Mouse (Mus musculus) central nervous system, embryonic 14 days (tissue): ENCODE results near the gene Rilp. TPM values are rescaled to one million over a fixed set of nuclear protein-coding genes. Genes with fewer than 3 reads are reported as not detected.

Experiments used
- polyA plus RNA-seq: library from polyadenylated mRNA; depleted of rRNA; stranded (reverse); fragments of >200 nt; gene quantifications from 2 replicates; pipeline ENCODE4 v1.2.3, GENCODE M21; 2012; rRNA removed

Gene Rilp
- polyA plus RNA-seq, result 1.3 and 1.6 TPM in 2 replicates

DNA sequence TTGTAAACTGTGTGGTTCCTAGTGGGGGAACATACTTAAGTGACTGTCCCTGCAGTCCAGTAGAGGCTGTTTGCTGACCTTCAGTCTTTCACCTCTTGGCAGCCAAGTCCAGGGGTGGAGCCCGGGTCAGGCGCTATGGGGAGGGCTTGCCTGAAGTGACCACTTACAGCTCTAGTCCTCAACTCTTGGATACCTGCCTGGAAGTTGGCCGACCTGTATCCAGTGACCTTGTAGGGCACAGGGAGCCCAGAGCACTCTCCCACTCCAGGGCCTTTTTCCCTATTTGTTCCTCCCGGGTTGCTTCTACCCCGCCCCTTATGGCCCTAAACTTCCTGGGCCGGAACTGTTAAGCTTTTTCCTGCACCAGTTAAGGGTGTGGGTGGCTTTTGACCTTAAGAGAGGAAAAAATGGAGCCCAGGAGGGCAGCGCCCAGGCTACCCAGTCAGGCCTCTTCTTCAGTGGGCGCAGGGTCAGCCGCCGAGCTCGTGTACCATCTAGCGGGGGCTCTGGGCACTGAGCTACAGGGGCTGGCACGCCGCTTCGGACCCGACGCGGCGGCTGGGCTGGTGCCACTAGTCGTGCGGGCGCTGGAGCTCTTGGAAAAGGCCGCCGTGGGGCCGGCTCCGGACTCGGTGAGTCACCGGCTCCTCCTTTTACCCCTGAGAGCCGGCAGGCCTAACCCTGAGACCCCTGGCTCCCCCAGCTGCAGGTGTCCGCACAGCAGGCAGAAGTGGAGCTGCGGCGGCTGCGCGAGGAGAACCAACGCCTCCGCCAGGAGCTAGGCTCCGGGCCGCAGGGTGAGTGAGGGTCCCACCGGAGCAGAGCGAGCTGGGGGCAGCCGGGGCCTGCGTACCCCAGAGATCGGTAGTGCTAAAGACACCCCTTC, at the start of gene Rilp:
Gene Rilp (plus strand): TSS at position 354 of the 886 bp plus-strand sequence.

DNA sequence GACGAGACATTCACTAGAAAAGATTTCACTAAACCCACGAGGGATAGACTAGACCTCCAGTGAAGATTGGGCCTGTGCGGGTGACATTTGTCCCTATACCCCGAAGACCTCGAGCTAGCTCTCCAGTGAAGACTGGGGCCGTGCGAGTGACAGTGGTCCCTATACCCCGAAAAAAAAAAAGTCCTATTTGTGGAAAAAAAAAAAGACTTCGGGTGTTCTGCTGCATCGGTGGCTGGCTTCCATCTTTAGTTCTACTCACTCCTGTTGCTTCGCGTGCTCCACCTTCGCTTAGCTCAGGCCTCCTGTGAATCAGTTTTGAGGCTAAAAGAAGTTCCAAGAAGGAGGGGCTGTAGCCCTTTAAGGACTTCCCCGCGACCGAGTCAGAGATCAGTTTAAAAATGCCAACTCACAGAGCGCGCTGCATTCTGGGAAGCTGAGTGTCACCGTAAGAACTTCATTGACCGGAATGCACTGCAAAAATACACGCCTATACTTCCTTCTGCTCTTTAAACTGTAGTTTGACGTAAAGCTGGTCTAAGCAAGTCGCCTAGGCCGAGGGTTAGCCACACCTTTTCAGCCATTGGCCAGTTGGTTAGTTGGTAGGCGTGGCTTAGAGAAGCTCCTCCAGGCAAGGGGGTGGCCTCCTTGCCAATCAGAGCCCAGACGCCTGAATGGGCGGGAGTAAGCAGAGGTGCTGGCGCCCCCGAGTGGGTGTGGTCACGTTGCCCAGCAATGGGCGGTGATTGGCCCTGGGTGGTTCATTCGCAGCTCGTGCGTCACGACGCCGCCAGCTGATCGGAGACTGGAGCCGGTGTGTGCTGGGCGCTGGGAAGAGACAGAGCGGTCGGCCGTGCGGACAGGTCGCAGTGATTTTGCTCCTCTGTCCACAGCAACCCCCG, 48.8 kb upstream of the Rilp start, which contains the start of gene Tlcd2:
Gene Tlcd2 (plus strand): TSS at position 872 of the 899 bp plus-strand sequence.

DNA sequence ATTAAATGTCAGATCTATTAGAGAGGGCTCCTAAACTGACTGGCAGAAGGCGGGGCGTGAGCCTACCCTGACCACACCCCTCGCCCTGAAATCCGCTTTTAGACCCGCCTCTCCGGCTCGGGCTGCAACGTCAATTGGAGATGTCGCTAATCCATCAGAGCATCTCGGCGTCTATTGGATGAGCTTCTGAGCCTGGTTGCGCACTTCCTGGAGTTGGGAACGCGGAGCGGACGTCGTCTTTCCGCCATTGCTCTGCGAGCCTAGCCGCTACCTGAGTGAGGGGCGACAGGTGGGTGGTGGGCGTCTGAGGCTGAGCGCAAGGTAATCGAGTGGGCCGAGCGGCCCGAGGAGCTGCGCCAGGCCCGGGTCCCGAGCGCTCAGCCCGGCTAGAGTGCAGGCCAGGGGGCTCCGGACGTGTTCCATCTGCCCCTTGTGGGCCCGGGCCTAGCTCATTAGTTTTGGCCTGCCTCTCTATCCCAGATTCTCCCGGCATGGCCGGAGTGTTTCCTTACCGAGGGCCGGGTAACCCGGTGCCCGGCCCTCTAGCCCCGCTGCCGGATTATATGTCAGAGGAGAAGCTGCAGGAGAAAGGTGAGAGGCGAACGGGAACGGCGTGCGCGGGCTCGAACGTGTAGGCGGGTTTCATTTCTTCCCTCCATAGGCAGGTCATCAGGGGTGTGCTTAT, 23.2 kb upstream of the Rilp start, which contains the start of gene Prpf8:
Gene Prpf8 (plus strand): TSS at position 216 of the 685 bp plus-strand sequence.

DNA sequence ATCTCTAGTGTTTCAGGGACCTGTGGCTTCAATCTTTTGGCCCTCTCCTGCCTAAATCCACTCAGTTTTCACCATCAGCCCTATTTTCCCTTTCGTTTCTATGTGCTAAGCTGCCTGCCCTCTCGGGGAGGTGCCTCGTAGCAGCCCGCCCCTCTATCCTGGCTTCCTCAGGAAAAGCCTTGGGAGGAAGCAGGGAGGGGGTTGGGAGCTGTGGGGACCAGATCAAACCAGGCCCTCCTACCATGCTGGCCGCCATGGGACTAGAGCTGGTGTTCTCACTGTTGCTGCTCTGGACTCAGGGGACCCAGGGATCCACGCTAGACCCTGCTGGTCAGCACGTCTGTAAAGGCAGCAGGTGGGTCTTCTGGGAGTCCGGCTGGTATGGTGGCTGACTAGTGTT, 3.4 kb downstream of the Rilp start, which contains the start of gene Scarf1:
Gene Scarf1 (plus strand): TSS at position 205 of the 400 bp plus-strand sequence.

DNA sequence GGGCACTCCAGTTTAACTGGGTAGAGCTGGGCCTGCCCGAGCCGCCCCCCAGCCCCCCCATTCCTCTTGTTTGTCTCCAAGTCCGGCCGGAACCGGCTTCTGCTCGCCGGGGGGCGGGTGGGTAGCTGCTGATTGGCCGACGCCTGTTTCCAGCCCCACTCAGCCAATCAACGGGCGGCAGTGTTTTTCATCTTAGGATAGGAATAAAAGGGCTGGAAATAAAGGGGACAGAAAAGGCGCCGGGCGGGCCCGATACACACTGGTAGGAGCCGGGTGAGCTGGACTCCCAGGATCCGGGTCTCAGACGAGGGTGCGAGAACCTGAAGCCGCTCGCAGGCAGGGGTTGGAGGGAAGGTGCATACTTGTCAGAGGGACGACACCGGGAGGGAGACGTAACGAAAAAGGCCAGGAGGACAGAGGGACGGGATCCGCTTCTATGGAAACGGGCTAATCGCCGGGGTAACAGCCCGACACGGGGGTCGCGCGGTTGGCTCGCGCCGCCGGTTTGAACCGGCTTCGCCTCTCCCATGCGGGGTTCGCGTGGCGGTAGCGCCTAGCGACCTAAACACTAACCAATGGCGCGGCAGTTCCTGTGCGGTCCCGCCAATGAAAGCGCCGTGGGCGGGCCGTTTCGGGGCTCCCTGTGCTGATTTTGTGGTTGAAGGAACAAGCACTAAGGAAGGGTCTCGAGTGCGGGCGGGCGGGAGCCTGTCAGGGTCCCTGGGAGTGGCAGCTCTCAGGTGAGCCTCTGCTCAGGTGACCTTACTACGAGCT, 21.8 kb downstream of the Rilp start, which contains the start of gene Slc43a2:
Gene Slc43a2 (plus strand): TSS at position 226 of the 774 bp plus-strand sequence.

Other genes starting within 250 kb of the Rilp start
- 54.6 and 59.8 TPM in 2 replicates for gene Rpa1, start 161.8 kb upstream of the Rilp start, polyA plus RNA-seq
- 8.2 TPM in 2 replicates for gene Smyd4, start 161.7 kb upstream of the Rilp start, polyA plus RNA-seq
- 32.4 and 60.9 TPM in 2 replicates for gene Serpinf1, start 87.4 kb upstream of the Rilp start, polyA plus RNA-seq
- gene Serpinf2, start 70.5 kb upstream of the Rilp start, polyA plus RNA-seq, result 0.15 and 0.22 TPM in 2 replicates
- 9.6 and 10.2 TPM in 2 replicates for gene Wdr81, start 55.4 kb upstream of the Rilp start, polyA plus RNA-seq
- gene Tlcd2, start 48.4 kb upstream of the Rilp start, polyA plus RNA-seq, result 1.8 and 3.9 TPM in 2 replicates
- 124 and 138 TPM in 2 replicates for gene Prpf8, start 23.3 kb upstream of the Rilp start, polyA plus RNA-seq
- 5.4 and 5.9 TPM in 2 replicates for gene Scarf1, start 3.4 kb downstream of the Rilp start, polyA plus RNA-seq
- gene Slc43a2, start 21.6 kb downstream of the Rilp start, polyA plus RNA-seq, result 23.2 and 23.6 TPM in 2 replicates
- gene Pitpna, start 78.0 kb downstream of the Rilp start, polyA plus RNA-seq, result 133 and 135 TPM in 2 replicates
- 50.6 and 55.2 TPM in 2 replicates for gene Inpp5k, start 120.9 kb downstream of the Rilp start, polyA plus RNA-seq
- 12.8 and 20.7 TPM in 2 replicates for gene Myo1c, start 140.4 kb downstream of the Rilp start, polyA plus RNA-seq
- 77.4 and 84.6 TPM in 2 replicates for gene Crk, start 169.2 kb downstream of the Rilp start, polyA plus RNA-seq
- 1,115 and 1,378 TPM in 2 replicates for gene Ywhae, start 222.8 kb downstream of the Rilp start, polyA plus RNA-seq